Mouse (Mus musculus): Measurements from ENCODE around the gene Trappc3l. TPM values are rescaled to one million over a fixed set of nuclear protein-coding genes. Genes with fewer than 3 reads are reported as not detected.

Gene Trappc3l
- polyA plus RNA-seq, 1 experiment, result not detected

DNA sequence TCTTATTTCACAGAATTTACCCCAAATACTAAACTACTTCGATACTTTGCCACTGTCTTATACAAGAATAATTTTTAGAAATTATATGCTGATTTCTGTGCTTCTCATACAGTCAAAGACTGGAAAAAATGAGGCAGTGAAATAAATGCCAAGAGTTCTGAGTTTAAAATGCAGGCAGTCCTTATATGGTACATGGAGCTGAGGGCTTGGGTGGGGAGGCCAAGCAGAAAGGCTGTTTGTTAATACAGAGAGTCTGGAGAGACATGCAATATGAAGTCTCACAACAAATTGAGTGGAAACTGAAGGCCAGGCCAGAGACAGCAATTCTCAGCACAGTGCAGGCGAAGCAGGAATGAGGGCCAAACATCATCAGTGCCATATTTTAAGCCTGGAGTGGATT is 51.1 kb downstream of the Trappc3l start:
- Histone ChIP-seq H3K4me3 (ENCODE audit: control insufficient read depth, insufficient read depth, low read length) (no peak overlapping the region), H3K4me1 (replicated peaks; ENCODE audit: control insufficient read depth, insufficient read depth, low read length) (no peaks in the 10 kb centered on the region), H3K36me3 (ENCODE audit: control insufficient read depth, insufficient read depth, low read length) (no peaks in the 10 kb centered on the region), H3K27ac (ENCODE audit: control insufficient read depth, insufficient read depth, low read length) (no peak overlapping the region), H3K27me3 (ENCODE audit: control insufficient read depth, insufficient read depth, low read length) (no peaks in the 10 kb centered on the region)
- DNase-seq, result no peak
- 98% methylated on average over 2 of the region's 2 CpGs for WGBS
- TF ChIP-seq POLR2A (IDR thresholded peaks at IDR 0.05; ENCODE audit: control insufficient read depth, extremely low read depth, insufficient read depth, low read length, poor library complexity) (no peak), CTCF (IDR thresholded peaks at IDR 0.05; ENCODE audit: borderline replicate concordance, control insufficient read depth, extremely low read depth, insufficient read depth, low read length, poor library complexity) (no peak)

- WGBS, result 8% methylated on average over 3 of the region's 3 CpGs
- no peak overlapping the region for H3K27ac ChIP-seq (ENCODE audit: control insufficient read depth, insufficient read depth, low read length)
- no peak overlapping the region for H3K4me3 ChIP-seq (ENCODE audit: control insufficient read depth, insufficient read depth, low read length)
- no peaks in the 10 kb centered on the region for H3K4me1 ChIP-seq (replicated peaks; ENCODE audit: control insufficient read depth, insufficient read depth, low read length)
- H3K36me3 ChIP-seq (ENCODE audit: control insufficient read depth, insufficient read depth, low read length), result no peaks in the 10 kb centered on the region
- DNase-seq, result no peak
- H3K27me3 ChIP-seq (ENCODE audit: control insufficient read depth, insufficient read depth, low read length), result no peaks in the 10 kb centered on the region
- TF ChIP-seq CTCF (IDR thresholded peaks at IDR 0.05; ENCODE audit: borderline replicate concordance, control insufficient read depth, extremely low read depth, insufficient read depth, low read length, poor library complexity), result no peak
Observed at GRCm38 (mm10) chr10:34089517-34089916, 52.1 kb downstream of the Trappc3l start.

GRCm38 (mm10) chr10:34090481-34090880 is 53.1 kb downstream of the Trappc3l start:
- H3K4me1 ChIP-seq (replicated peaks; ENCODE audit: control insufficient read depth, insufficient read depth, low read length), result no peaks in the 10 kb centered on the region
- no peaks in the 10 kb centered on the region for H3K27me3 ChIP-seq (ENCODE audit: control insufficient read depth, insufficient read depth, low read length)
- DNase-seq, result no peak
- 93% methylated on average over 1 of the region's 1 CpGs for WGBS
- H3K27ac ChIP-seq (ENCODE audit: control insufficient read depth, insufficient read depth, low read length), result no peak overlapping the region
- H3K4me3 ChIP-seq (ENCODE audit: control insufficient read depth, insufficient read depth, low read length), result no peak overlapping the region
- no peaks in the 10 kb centered on the region for H3K36me3 ChIP-seq (ENCODE audit: control insufficient read depth, insufficient read depth, low read length)
- no peak for TF ChIP-seq POLR2A (IDR thresholded peaks at IDR 0.05; ENCODE audit: control insufficient read depth, extremely low read depth, insufficient read depth, low read length, poor library complexity)
- no peak for TF ChIP-seq CTCF (IDR thresholded peaks at IDR 0.05; ENCODE audit: borderline replicate concordance, control insufficient read depth, extremely low read depth, insufficient read depth, low read length, poor library complexity)

- peaks cover 3% of the 10 kb centered on the region; the same call in 1 of the 2 replicates for H3K4me1 ChIP-seq (replicated peaks; ENCODE audit: control insufficient read depth, insufficient read depth, low read length)
- no peak for DNase-seq
- TF ChIP-seq CTCF (IDR thresholded peaks at IDR 0.05; ENCODE audit: borderline replicate concordance, control insufficient read depth, extremely low read depth, insufficient read depth, low read length, poor library complexity), result no peak
- TF ChIP-seq POLR2A (IDR thresholded peaks at IDR 0.05; ENCODE audit: control insufficient read depth, extremely low read depth, insufficient read depth, low read length, poor library complexity), result no peak
- 92% methylated on average over 5 of the region's 5 CpGs for WGBS
- H3K27ac ChIP-seq (ENCODE audit: control insufficient read depth, insufficient read depth, low read length), result no peak overlapping the region
- no peaks in the 10 kb centered on the region for H3K36me3 ChIP-seq (ENCODE audit: control insufficient read depth, insufficient read depth, low read length)
- H3K27me3 ChIP-seq (ENCODE audit: control insufficient read depth, insufficient read depth, low read length), result no peaks in the 10 kb centered on the region
- no peak overlapping the region for H3K4me3 ChIP-seq (ENCODE audit: control insufficient read depth, insufficient read depth, low read length)
Observed at GRCm38 (mm10) chr10:34091888-34092287, 54.5 kb downstream of the Trappc3l start.

GRCm38 (mm10) chr10:34095147-34095546 is 57.8 kb downstream of the Trappc3l start:
- H3K4me3 ChIP-seq (ENCODE audit: control insufficient read depth, insufficient read depth, low read length), result no peak overlapping the region
- no peak overlapping the region for H3K27ac ChIP-seq (ENCODE audit: control insufficient read depth, insufficient read depth, low read length)
- DNase-seq, result no peak
- no peaks in the 10 kb centered on the region for H3K36me3 ChIP-seq (ENCODE audit: control insufficient read depth, insufficient read depth, low read length)
- TF ChIP-seq CTCF (IDR thresholded peaks at IDR 0.05; ENCODE audit: borderline replicate concordance, control insufficient read depth, extremely low read depth, insufficient read depth, low read length, poor library complexity), result no peak
- TF ChIP-seq POLR2A (IDR thresholded peaks at IDR 0.05; ENCODE audit: control insufficient read depth, extremely low read depth, insufficient read depth, low read length, poor library complexity), result no peak
- no peaks in the 10 kb centered on the region for H3K27me3 ChIP-seq (ENCODE audit: control insufficient read depth, insufficient read depth, low read length)
- WGBS, result 67% methylated on average over 2 of the region's 2 CpGs
- peaks cover 3% of the 10 kb centered on the region; the same call in 1 of the 2 replicates for H3K4me1 ChIP-seq (replicated peaks; ENCODE audit: control insufficient read depth, insufficient read depth, low read length)

GRCm38 (mm10) chr10:34095964-34096363 is 58.6 kb downstream of the Trappc3l start:
- Histone ChIP-seq H3K4me3 (ENCODE audit: control insufficient read depth, insufficient read depth, low read length) (no peak overlapping the region), H3K27ac (ENCODE audit: control insufficient read depth, insufficient read depth, low read length) (no peak overlapping the region), H3K27me3 (ENCODE audit: control insufficient read depth, insufficient read depth, low read length) (no peaks in the 10 kb centered on the region), H3K4me1 (replicated peaks; ENCODE audit: control insufficient read depth, insufficient read depth, low read length) (peaks cover 3% of the 10 kb centered on the region; the same call in 1 of the 2 replicates), H3K36me3 (ENCODE audit: control insufficient read depth, insufficient read depth, low read length) (no peaks in the 10 kb centered on the region)
- WGBS, result 82% methylated on average over 12 of the region's 12 CpGs
- DNase-seq, result no peak
- TF ChIP-seq CTCF (IDR thresholded peaks at IDR 0.05; ENCODE audit: borderline replicate concordance, control insufficient read depth, extremely low read depth, insufficient read depth, low read length, poor library complexity) (no peak), POLR2A (IDR thresholded peaks at IDR 0.05; ENCODE audit: control insufficient read depth, extremely low read depth, insufficient read depth, low read length, poor library complexity) (no peak)

- TF ChIP-seq POLR2A (IDR thresholded peaks at IDR 0.05; ENCODE audit: control insufficient read depth, extremely low read depth, insufficient read depth, low read length, poor library complexity), result no peak
- TF ChIP-seq CTCF (IDR thresholded peaks at IDR 0.05; ENCODE audit: borderline replicate concordance, control insufficient read depth, extremely low read depth, insufficient read depth, low read length, poor library complexity), result no peak
- DNase-seq, result no peak
- Histone ChIP-seq H3K27me3 (ENCODE audit: control insufficient read depth, insufficient read depth, low read length) (no peaks in the 10 kb centered on the region), H3K36me3 (ENCODE audit: control insufficient read depth, insufficient read depth, low read length) (no peaks in the 10 kb centered on the region), H3K4me1 (replicated peaks; ENCODE audit: control insufficient read depth, insufficient read depth, low read length) (peaks cover 3% of the 10 kb centered on the region; the same call in 1 of the 2 replicates), H3K27ac (ENCODE audit: control insufficient read depth, insufficient read depth, low read length) (no peak within 1 kb of the TSS), H3K4me3 (ENCODE audit: control insufficient read depth, insufficient read depth, low read length) (no peak within 1 kb of the TSS)
- 5% methylated on average over 9 of the region's 9 CpGs for WGBS
Observed at GRCm38 (mm10) chr10:34096418-34096883, 59.1 kb downstream of the Trappc3l start, which contains the start of gene Calhm5. Gene Calhm5, minus strand, starts transcription at chr10:34096519.
